Mouse (Mus musculus): ENCODE results near the gene Gm30302.

DNA sequence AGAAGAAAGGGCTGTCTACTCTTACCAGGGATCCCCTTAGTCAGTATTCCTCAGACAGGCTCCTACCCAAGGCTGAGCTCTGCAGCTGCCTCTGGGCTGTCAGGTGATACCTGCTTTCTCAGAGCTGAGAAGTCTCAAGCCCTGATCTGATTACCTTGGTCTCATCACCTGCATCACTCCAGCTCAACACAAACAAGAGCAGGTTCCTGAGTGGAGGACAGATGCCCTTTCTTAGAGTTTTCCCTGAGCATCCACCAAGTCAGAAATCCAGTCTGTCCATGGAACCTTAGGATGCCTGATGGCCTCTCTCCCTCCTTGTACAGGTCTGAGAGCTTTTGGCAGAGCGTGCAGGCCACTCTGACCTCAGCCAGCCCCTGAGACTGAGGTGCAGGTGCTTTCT, at the start of gene Gm30302:
- TF ChIP-seq POLR2A (IDR thresholded peaks at IDR 0.05; ENCODE audit: low read depth, low read length) = no peak
- TF ChIP-seq CTCF (conservative IDR thresholded peaks at IDR 0.05; ENCODE audit: insufficient read depth, insufficient read length, low read depth, low read length) = no peak

Data from kidney, adult 2 months (tissue).